Mouse (Mus musculus) lung, adult 2 months (tissue): ENCODE results near the gene Trappc2l.

Experiments
- CTCF ChIP-seq: fragments of 200-500 bp; IDR thresholded peaks from 2 replicates; pipeline ENCODE4 v1.5.1; 2011; ENCODE audit warnings: mild to moderate bottlenecking, low read length, control low read depth; ENCODE audit not compliant: insufficient read depth
- POLR2A ChIP-seq: fragments of 200-500 bp; IDR thresholded peaks from 2 replicates; pipeline ENCODE4 v1.6.1; 2011; ENCODE audit warnings: low read depth, mild to moderate bottlenecking, control low read depth, low read length, borderline replicate concordance; ENCODE audit errors: extremely low read depth

DNA sequence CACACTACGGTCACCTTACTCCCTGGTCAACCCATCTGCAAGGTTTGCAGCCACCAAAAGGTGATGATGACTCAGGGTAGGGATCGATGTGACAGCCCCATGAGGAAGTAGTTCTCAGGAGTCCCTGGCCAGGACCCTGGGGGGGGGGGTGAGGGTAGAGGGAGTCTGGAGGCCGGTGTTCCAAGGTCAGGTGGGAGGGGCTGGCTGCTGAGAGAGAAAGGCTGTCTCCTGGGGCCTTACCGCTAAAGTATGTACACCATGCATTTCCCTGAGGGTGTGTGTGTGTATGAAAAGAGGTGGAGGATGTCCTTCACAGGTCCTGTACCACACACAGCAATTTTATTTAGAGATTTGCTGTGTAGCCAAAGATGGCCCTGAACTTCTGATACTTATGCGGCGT lies 41.2 kb downstream of the Trappc2l start:
- TF ChIP-seq POLR2A (no peak), CTCF (no peak)
